Mouse (Mus musculus) midbrain, embryonic 15.5 days (tissue): ENCODE data around the gene Chrnb2. TPM values are rescaled to one million over a fixed set of nuclear protein-coding genes. Genes with fewer than 3 reads are reported as not detected.
A peak's percentile ranks its signal among the peaks of the same experiment; 100 is the strongest.

Source experiments
- ATAC-seq: fragments of 200-750 bp; cut with Nextera tagmentation; replicated peaks from 2 replicates; pipeline ENCODE4 v1.8.0; 2017; ENCODE audit warnings: moderate TSS enrichment
- H3K27ac ChIP-seq: fragments of 300-500 bp; sonication (generic); 2 replicates; pipeline ENCODE4 v1.5.1; 2015; ENCODE audit warnings: mild to moderate bottlenecking, inconsistent platforms
- H3K27me3 ChIP-seq: fragments of 300-500 bp; sonication (generic); replicated peaks from 2 replicates; pipeline ENCODE4 v1.6.1; 2015; ENCODE audit warnings: inconsistent platforms
- H3K36me3 ChIP-seq: fragments of 300-500 bp; sonication (generic); replicated peaks from 2 replicates; pipeline ENCODE4 v1.6.1; 2015; ENCODE audit warnings: inconsistent platforms
- H3K4me1 ChIP-seq: fragments of 300-500 bp; sonication (generic); 2 replicates; pipeline ENCODE4 v1.6.1; 2015; ENCODE audit warnings: inconsistent platforms
- H3K4me2 ChIP-seq: fragments of 300-500 bp; sonication (generic); 2 replicates; pipeline ENCODE4 v1.6.1; 2015; ENCODE audit warnings: inconsistent platforms, mild to moderate bottlenecking, moderate library complexity
- H3K4me3 ChIP-seq: fragments of 300-500 bp; sonication (generic); 2 replicates; pipeline ENCODE4 v1.5.1; 2015; ENCODE audit warnings: mild to moderate bottlenecking, inconsistent platforms
- H3K9ac ChIP-seq: fragments of 300-500 bp; sonication (generic); 2 replicates; pipeline ENCODE4 v1.6.1; 2015; ENCODE audit warnings: mild to moderate bottlenecking, inconsistent platforms
- H3K9me3 ChIP-seq: fragments of 300-500 bp; sonication (generic); 2 replicates; pipeline ENCODE4 v1.6.1; 2016; ENCODE audit warnings: inconsistent platforms
- WGBS: fragments of 180-500 bp; shearing (Covaris S2); methylation state at CpG from one replicate; pipeline ENCODE4 v1.1.7; 2015; ENCODE audit warnings: mixed read lengths; 5-methylcytosine and 5-hydroxymethylcytosine counted together
- polyA plus RNA-seq: library from polyadenylated mRNA; unstranded; fragments of >200 nt; fragmentation: Nextera tagmentation; extraction: Ambion mirVana; gene quantifications from 2 replicates; pipeline ENCODE4 v1.2.1, GENCODE M21; 2015

The Chrnb2 gene
- polyA plus RNA-seq, 1 experiment from 2014 or later: 33.4 TPM

DNA sequence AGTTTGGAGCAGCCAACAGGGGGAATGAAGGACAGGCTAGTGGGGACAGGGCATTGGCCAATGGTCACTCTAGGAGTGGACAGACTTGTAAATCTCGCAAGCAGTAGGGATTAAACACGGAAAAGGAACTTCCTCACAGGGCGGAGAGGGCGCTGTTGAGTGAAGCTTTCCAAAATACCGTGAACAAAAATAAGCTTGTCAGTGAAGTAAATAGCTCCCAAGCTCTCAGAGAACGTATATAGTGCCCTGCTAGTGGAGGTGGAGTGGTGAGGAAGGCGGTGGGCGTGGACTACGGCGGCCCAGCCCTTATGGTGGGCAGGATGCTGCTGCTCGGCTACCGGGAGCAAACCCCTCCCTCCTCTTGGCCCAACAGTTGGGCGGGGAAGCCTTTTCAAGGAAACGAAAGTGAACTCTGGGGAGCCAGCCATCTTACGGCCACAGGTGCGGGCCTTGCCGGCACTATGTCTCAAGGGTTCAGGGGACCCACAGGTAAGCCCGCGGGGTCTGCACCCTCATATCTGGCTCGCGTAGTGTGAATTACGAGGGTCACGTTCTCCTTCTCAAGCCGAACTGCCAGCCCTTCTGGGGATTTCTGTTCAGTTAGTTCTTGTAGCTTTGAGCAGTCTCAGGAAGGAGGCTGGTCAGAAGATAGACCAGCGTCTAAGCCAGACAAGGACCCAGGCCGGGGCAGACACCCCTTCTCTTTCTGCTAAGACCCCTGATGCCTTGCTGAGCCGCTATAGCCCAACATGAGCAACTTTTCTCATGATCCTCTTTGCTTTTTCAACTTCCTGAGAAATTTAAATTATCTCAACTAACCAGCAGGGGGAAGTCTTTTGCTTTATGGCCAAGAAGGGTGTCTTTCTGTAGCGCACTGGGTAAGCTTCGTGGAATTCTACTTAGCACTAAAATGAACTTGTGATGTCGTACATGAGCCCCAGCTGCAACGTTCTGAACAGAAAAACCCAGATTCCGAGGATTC lies 33.8 kb downstream of the Chrnb2 start:
- ATAC-seq: peak; percentile 75
- 4% methylated on average over 32 of the region's 32 CpGs for WGBS
- Histone ChIP-seq H3K27me3 (no peaks in the 10 kb centered on the region), H3K9ac (peak overlapping the region; percentile 23), H3K4me2 (peak overlapping the region; percentile 50), H3K4me3 (peak overlapping the region; percentile 34), H3K36me3 (no peaks in the 10 kb centered on the region), H3K27ac (no peak overlapping the region), H3K9me3 (no peaks in the 10 kb centered on the region), H3K4me1 (peaks cover 20% of the 10 kb centered on the region)

GRCm38 (mm10) chr3:89728848-89729247 lies 35.6 kb downstream of the Chrnb2 start:
- no peaks in the 10 kb centered on the region for H3K9me3 ChIP-seq
- H3K4me1 ChIP-seq: peaks cover 20% of the 10 kb centered on the region
- no peak overlapping the region for H3K27ac ChIP-seq
- H3K9ac ChIP-seq: no peak overlapping the region
- no peaks in the 10 kb centered on the region for H3K36me3 ChIP-seq
- H3K4me3 ChIP-seq: no peak overlapping the region
- no peak for ATAC-seq
- H3K4me2 ChIP-seq: no peak overlapping the region
- H3K27me3 ChIP-seq: no peaks in the 10 kb centered on the region
- WGBS: 85% methylated on average over 2 of the region's 2 CpGs

- H3K27ac ChIP-seq: no peak overlapping the region
- H3K9me3 ChIP-seq: no peaks in the 10 kb centered on the region
- ATAC-seq: no peak; the same call in 1 of the 2 replicates
- H3K27me3 ChIP-seq: no peaks in the 10 kb centered on the region
- H3K4me3 ChIP-seq: no peak overlapping the region
- WGBS: 18% methylated on average over 4 of the region's 4 CpGs
- H3K4me2 ChIP-seq: no peak overlapping the region
- H3K36me3 ChIP-seq: no peaks in the 10 kb centered on the region
- no peak overlapping the region for H3K9ac ChIP-seq
- H3K4me1 ChIP-seq: peaks cover 25% of the 10 kb centered on the region
Observed at GRCm38 (mm10) chr3:89727028-89727427, 37.4 kb downstream of the Chrnb2 start.

GRCm38 (mm10) chr3:89723400-89724084 lies 40.9 kb downstream of the Chrnb2 start:
- Histone ChIP-seq H3K4me3 (no peak overlapping the region), H3K9ac (no peak overlapping the region), H3K9me3 (no peaks in the 10 kb centered on the region), H3K27me3 (no peaks in the 10 kb centered on the region), H3K27ac (no peak overlapping the region), H3K4me2 (no peak overlapping the region), H3K36me3 (no peaks in the 10 kb centered on the region), H3K4me1 (peaks cover 6% of the 10 kb centered on the region; the same call in 1 of the 2 replicates)
- no peak for ATAC-seq
- 72% methylated on average over 7 of the region's 7 CpGs for WGBS

DNA sequence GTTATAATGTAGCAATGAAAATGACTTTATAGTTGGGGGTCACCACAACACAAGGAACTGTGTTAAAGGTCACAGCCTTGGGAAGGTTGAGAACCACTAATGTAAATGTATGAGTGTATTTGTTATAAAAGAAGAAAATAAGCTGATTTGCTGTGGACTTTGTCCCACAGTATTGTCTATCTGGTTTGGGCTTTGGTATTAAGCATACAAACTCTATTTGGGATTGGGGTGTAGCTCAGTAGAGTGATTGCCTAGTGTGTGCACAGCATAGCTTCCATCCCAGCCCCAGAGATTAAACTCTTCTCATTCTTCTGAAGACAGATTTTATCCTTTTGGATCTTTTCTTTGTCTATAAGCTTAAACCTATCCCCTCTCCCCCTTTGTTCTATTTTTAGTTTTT lies 42.4 kb downstream of the Chrnb2 start:
- H3K4me1 ChIP-seq: peaks cover 19% of the 10 kb centered on the region
- no peak overlapping the region for H3K4me3 ChIP-seq
- H3K36me3 ChIP-seq: no peaks in the 10 kb centered on the region
- no peak for ATAC-seq
- H3K9me3 ChIP-seq: no peaks in the 10 kb centered on the region
- no peaks in the 10 kb centered on the region for H3K27me3 ChIP-seq
- H3K27ac ChIP-seq: no peak overlapping the region
- H3K4me2 ChIP-seq: no peak overlapping the region
- no peak overlapping the region for H3K9ac ChIP-seq

GRCm38 (mm10) chr3:89715967-89716256 lies 48.5 kb downstream of the Chrnb2 start:
- peak overlapping the region; percentile 92 for H3K4me3 ChIP-seq
- H3K4me1 ChIP-seq: peaks cover 28% of the 10 kb centered on the region
- 47% methylated on average over 6 of the region's 6 CpGs for WGBS
- peak overlapping the region; percentile 90 for H3K9ac ChIP-seq
- peak overlapping the region; percentile 92; the same call in 1 of the 2 replicates for H3K27ac ChIP-seq
- no peaks in the 10 kb centered on the region for H3K9me3 ChIP-seq
- peak overlapping the region; percentile 65 for H3K4me2 ChIP-seq
- H3K36me3 ChIP-seq: no peaks in the 10 kb centered on the region
- H3K27me3 ChIP-seq: no peaks in the 10 kb centered on the region
- ATAC-seq: no peak

GRCm38 (mm10) chr3:89715207-89715966 lies 49.0 kb downstream of the Chrnb2 start:
- Histone ChIP-seq H3K27me3 (no peaks in the 10 kb centered on the region), H3K36me3 (no peaks in the 10 kb centered on the region), H3K4me2 (peak overlapping the region; percentile 65), H3K9ac (peak overlapping the region; percentile 90), H3K27ac (peak overlapping the region; percentile 92), H3K4me1 (peaks cover 28% of the 10 kb centered on the region), H3K4me3 (peak overlapping the region; percentile 92), H3K9me3 (no peaks in the 10 kb centered on the region)
- WGBS: 2% methylated on average over 59 of the region's 59 CpGs
- ATAC-seq: peak; percentile 79

- Histone ChIP-seq H3K9ac (peak within 1 kb of the TSS; percentile 90), H3K36me3 (no peaks in the 10 kb centered on the region), H3K27me3 (no peaks in the 10 kb centered on the region), H3K9me3 (no peaks in the 10 kb centered on the region), H3K27ac (peak within 1 kb of the TSS; percentile 92), H3K4me2 (peak within 1 kb of the TSS; percentile 65), H3K4me1 (peaks cover 28% of the 10 kb centered on the region), H3K4me3 (peak within 1 kb of the TSS; percentile 92)
- peak; percentile 94 for ATAC-seq
- 5% methylated on average over 28 of the region's 28 CpGs for WGBS
Observed at GRCm38 (mm10) chr3:89714359-89715206, 49.8 kb downstream of the Chrnb2 start, which contains the start of gene Adar. Gene Adar, plus strand, starts transcription at chr3:89715022.

DNA sequence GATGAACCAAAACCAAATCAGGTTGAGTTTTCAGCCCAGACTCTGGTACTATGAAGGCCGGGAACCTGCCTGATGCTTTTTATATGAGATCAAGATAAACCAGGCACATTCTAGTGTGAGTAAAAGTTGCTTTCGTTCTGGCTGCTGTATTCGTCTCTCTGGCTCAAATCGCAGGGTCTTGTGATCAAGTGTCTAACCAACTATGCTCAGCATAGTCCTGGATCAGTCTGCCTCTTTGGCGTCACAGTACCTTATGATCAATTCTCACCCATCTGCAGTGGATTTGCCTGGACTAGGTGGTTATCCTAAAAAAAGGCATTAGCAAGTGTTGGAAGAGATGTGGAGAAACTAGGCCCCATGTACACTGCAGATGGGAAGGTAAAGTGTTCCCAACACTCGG lies 60.4 kb downstream of the Chrnb2 start:
- Histone ChIP-seq H3K27me3 (no peaks in the 10 kb centered on the region), H3K36me3 (no peaks in the 10 kb centered on the region), H3K27ac (no peak overlapping the region), H3K9ac (no peak overlapping the region), H3K9me3 (no peaks in the 10 kb centered on the region), H3K4me2 (no peak overlapping the region), H3K4me1 (no peaks in the 10 kb centered on the region), H3K4me3 (no peak overlapping the region)
- no peak for ATAC-seq
- 85% methylated on average over 6 of the region's 6 CpGs for WGBS

DNA sequence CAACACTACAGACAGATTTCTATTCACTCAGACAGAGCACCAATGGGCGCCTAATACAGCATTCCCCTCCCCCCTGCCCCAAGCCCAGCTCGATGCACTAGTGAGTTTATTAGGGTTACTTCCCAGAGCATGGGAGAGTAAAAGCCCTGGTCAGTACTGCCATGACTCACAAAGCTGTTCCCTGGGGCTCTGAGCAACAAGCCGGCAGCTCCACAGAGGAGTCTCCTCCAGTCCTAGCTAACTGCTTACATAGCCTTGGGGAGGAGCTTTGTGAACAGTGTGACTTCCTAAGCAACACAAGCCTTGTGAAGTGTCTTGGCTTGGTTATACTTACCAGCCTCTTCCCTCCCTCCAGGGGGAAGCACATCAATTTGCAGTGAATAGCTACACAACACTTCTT lies 60.8 kb downstream of the Chrnb2 start:
- H3K9me3 ChIP-seq: no peaks in the 10 kb centered on the region
- 57% methylated on average over 3 of the region's 3 CpGs for WGBS
- H3K4me2 ChIP-seq: no peak overlapping the region
- no peaks in the 10 kb centered on the region for H3K36me3 ChIP-seq
- H3K9ac ChIP-seq: no peak overlapping the region
- H3K27ac ChIP-seq: no peak overlapping the region
- no peaks in the 10 kb centered on the region for H3K27me3 ChIP-seq
- H3K4me1 ChIP-seq: no peaks in the 10 kb centered on the region
- ATAC-seq: no peak
- no peak overlapping the region for H3K4me3 ChIP-seq

DNA sequence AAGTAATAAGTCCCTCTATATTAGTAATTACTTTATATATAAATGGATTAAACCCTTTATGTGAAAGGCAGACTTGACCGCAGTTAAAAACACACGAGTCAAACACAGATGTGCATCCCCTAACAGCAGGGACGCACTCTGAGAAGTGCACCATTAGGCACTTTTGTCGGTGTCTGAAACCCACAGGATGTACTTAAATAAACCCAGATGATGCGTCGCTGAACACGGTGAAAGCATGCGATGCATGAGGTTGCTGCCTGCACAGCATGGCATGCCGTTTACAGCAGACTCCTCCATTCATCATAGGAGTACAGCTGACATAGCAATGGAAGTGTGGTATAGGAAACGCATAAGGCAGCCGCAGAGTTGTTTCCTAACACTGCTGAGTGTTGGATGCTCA lies 64.0 kb downstream of the Chrnb2 start:
- H3K27ac ChIP-seq: no peak overlapping the region
- H3K27me3 ChIP-seq: no peaks in the 10 kb centered on the region
- no peaks in the 10 kb centered on the region for H3K4me1 ChIP-seq
- WGBS: 74% methylated on average over 11 of the region's 11 CpGs
- no peaks in the 10 kb centered on the region for H3K36me3 ChIP-seq
- H3K4me2 ChIP-seq: no peak overlapping the region
- ATAC-seq: no peak
- H3K9me3 ChIP-seq: no peaks in the 10 kb centered on the region
- H3K9ac ChIP-seq: no peak overlapping the region
- H3K4me3 ChIP-seq: no peak overlapping the region
